Mouse (Mus musculus) small intestine, adult 2 months (tissue): Measurements from ENCODE around the gene Bcas2.

ENCODE experiments used
- CTCF ChIP-seq: fragments of 200-500 bp; IDR thresholded peaks from 2 replicates; pipeline ENCODE4 v1.5.1; 2012; ENCODE audit warnings: low read depth, mild to moderate bottlenecking, control low read depth, inconsistent platforms, low read length, moderate library complexity, mixed read lengths; ENCODE audit not compliant: insufficient replicate concordance, insufficient read length; ENCODE audit errors: extremely low read depth
- POLR2A ChIP-seq: fragments of 200-500 bp; IDR thresholded peaks from 2 replicates; pipeline ENCODE4 v1.6.1; 2012; ENCODE audit warnings: low read depth, mild to moderate bottlenecking, control low read depth, inconsistent platforms, low read length, moderate library complexity

DNA sequence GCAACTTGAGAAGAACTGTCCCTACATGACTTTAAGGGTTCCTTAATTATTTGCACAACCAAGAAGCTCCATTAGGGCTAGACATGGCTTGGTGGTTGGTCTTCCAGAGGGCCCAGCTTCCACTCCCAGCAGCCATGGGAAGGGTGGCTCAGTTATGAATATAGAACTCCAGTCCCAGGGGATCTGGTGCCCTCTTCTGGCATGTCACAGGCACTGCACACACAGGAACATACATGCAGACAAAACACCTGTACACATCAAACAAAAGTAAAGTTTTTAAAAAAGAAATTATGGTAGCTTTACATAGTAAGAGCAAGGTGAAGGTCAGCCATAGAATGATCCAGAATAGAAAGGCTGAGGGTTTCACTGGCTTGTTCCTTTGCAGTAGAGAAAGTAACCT, 17.7 kb upstream of the Bcas2 start:
- TF ChIP-seq CTCF, result peak; percentile 8; the same call in 1 of the 2 replicates
- no peak for TF ChIP-seq POLR2A
